8 mouse cellular contexts compared by ENCODE assay signal in the genomic region with DNA sequence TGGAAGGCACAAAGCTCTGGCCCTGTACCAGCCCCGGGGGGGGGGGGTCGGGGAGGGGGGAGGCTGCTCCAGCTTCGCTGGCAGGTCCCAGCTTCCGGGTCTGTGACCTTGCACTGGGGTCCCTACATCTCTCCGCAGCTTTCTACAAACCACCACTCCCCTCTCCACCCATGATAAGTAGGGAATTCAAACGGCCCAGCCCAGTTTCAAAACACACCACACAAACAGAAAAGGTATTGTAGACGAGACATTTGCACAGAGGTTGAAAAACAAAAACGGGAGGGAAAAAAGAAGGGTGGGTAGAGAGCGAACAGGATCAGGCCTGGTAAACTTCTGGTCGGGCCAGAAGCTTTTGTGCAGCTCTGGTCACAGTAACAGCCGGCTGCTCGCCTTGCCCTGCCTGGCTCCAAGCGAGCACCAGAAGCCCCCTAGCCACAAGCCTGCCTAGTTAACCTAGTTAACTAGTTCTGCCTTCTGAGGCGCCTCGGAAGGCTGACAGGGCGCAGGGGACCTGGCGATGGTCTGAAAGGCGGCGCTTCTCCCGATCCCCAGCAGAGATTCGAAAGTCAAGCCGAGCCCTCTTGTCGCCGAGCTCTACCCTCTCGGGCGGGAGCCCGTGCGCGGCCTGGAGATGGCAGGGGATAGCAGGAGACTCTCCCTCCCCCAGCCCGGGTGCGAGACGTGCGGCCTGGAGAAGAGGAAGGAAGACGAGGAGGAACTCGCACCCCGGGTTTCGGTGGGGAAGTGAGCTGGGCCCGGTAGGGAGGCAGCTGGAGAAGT. TPM values are rescaled to one million over a fixed set of nuclear protein-coding genes. Genes with fewer than 3 reads are reported as not detected.
DNase-seq lines count a peak whose midpoint lies in the region; ATAC-seq and TF ChIP-seq lines count a peak whose summit lies in the region.

No protein-coding gene starts in this region.

- H3K27me3 ChIP-seq in embryonic facial prominence, embryonic 10.5 days (replicated peaks; ENCODE audit: low read depth, poor library complexity, severe bottlenecking) = no peaks in the 10 kb centered on the region
- no peaks in the 10 kb centered on the region for H3K27me3 ChIP-seq in heart, embryonic 11.5 days (ENCODE audit: control insufficient read depth, insufficient read depth, low read length)
- H3K27me3 ChIP-seq in kidney, postnatal 0 days (ENCODE audit: insufficient read depth, low read length) = no peaks in the 10 kb centered on the region
- no peaks in the 10 kb centered on the region for H3K27me3 ChIP-seq in lung, embryonic 16.5 days (ENCODE audit: control insufficient read depth, insufficient read depth, low read depth, low read length)

- H3K27ac ChIP-seq in embryonic facial prominence, embryonic 10.5 days (replicated peaks) = peak overlapping the region; percentile 92
- peak overlapping the region; percentile 89 for H3K27ac ChIP-seq in heart, embryonic 11.5 days (ENCODE audit: low read depth, low read length)
- peak overlapping the region; percentile 89 for H3K27ac ChIP-seq in kidney, postnatal 0 days
- H3K27ac ChIP-seq in lung, embryonic 16.5 days (ENCODE audit: low read length) = peak overlapping the region; percentile 75

- TF ChIP-seq CTCF in kidney, postnatal 0 days (IDR thresholded peaks at IDR 0.05; ENCODE audit: low read depth) = no peak

- H3K9me3 ChIP-seq in embryonic facial prominence, embryonic 10.5 days = no peaks in the 10 kb centered on the region
- H3K9me3 ChIP-seq in heart, embryonic 11.5 days (replicated peaks; ENCODE audit: control insufficient read depth, low read length) = no peaks in the 10 kb centered on the region
- no peaks in the 10 kb centered on the region for H3K9me3 ChIP-seq in kidney, postnatal 0 days (replicated peaks; ENCODE audit: low read length)
- no peaks in the 10 kb centered on the region for H3K9me3 ChIP-seq in lung, embryonic 16.5 days (ENCODE audit: control insufficient read depth, low read length)

- peak overlapping the region; percentile 77 for H3K4me2 ChIP-seq in heart, embryonic 11.5 days
- H3K4me2 ChIP-seq in kidney, postnatal 0 days (ENCODE audit: low read length) = peak overlapping the region; percentile 83
- peak overlapping the region; percentile 87 for H3K4me2 ChIP-seq in lung, embryonic 16.5 days (ENCODE audit: low read depth, low read length)

- peak; percentile 74 to 75 for DNase-seq in B cell, adult 2 months
- peak; percentile 54 for DNase-seq in MN1 (ENCODE audit: low spot score)
- peak; percentile 73 for DNase-seq in embryonic facial prominence, embryonic 10.5 days (ENCODE audit: low spot score)
- DNase-seq in kidney, postnatal 0 days (ENCODE audit: low spot score) = peak; percentile 63
- peak; percentile 39 to 40 for DNase-seq in urinary bladder, adult 18-20 months (ENCODE audit: low spot score in 2 of 2)

- H3K36me3 ChIP-seq in embryonic facial prominence, embryonic 10.5 days (replicated peaks) = 0 out of 2 replicates have a peak, but pooled peaks cover 9% of the 10 kb centered on the region
- no peaks in the 10 kb centered on the region for H3K36me3 ChIP-seq in heart, embryonic 11.5 days (ENCODE audit: control insufficient read depth, insufficient read depth, low read length)
- no peaks in the 10 kb centered on the region for H3K36me3 ChIP-seq in kidney, postnatal 0 days (ENCODE audit: insufficient read depth, low read length)
- no peaks in the 10 kb centered on the region for H3K36me3 ChIP-seq in lung, embryonic 16.5 days (ENCODE audit: control insufficient read depth, insufficient read depth, low read length)

- under 1% methylated on average over 38 of the region's 38 CpGs for WGBS in embryonic facial prominence, embryonic 10.5 days
- under 1% methylated on average over 38 of the region's 38 CpGs for WGBS in heart, embryonic 11.5 days (ENCODE audit: insufficient replicate concordance)
- WGBS in kidney, postnatal 0 days = 1% methylated on average over 35 of the region's 38 CpGs
- under 1% methylated on average over 34 of the region's 38 CpGs for WGBS in lung, embryonic 16.5 days

- H3K9ac ChIP-seq in heart, embryonic 11.5 days (ENCODE audit: low read depth, low read length) = peak overlapping the region; percentile 94
- peak overlapping the region; percentile 76 for H3K9ac ChIP-seq in kidney, postnatal 0 days (ENCODE audit: low read depth, low read length)
- peak overlapping the region; percentile 80 for H3K9ac ChIP-seq in lung, embryonic 16.5 days (ENCODE audit: low read length)

- H3K4me1 ChIP-seq in embryonic facial prominence, embryonic 10.5 days = peaks cover 46% of the 10 kb centered on the region
- peaks cover 17% of the 10 kb centered on the region for H3K4me1 ChIP-seq in heart, embryonic 11.5 days (ENCODE audit: control insufficient read depth, insufficient read depth, low read length)
- peaks cover 6% of the 10 kb centered on the region; the same call in 1 of the 2 replicates for H3K4me1 ChIP-seq in kidney, postnatal 0 days (replicated peaks; ENCODE audit: insufficient read depth, low read length)
- peaks cover 21% of the 10 kb centered on the region for H3K4me1 ChIP-seq in lung, embryonic 16.5 days (replicated peaks; ENCODE audit: control insufficient read depth, insufficient read depth, low read length)

- H3K4me3 ChIP-seq in embryonic facial prominence, embryonic 10.5 days = peak overlapping the region; percentile 77
- peak overlapping the region; percentile 77 for H3K4me3 ChIP-seq in heart, embryonic 11.5 days (ENCODE audit: low read depth, low read length)
- H3K4me3 ChIP-seq in kidney, postnatal 0 days (replicated peaks; ENCODE audit: low read depth, low read length) = peak overlapping the region; percentile 53
- H3K4me3 ChIP-seq in lung, embryonic 16.5 days (ENCODE audit: low read length) = peak overlapping the region; percentile 58

- ATAC-seq in heart, embryonic 11.5 days (replicated peaks; ENCODE audit: insufficient number of reproducible peaks, low FRiP score, low TSS enrichment) = peak; percentile 29
- ATAC-seq in kidney, postnatal 0 days (replicated peaks; ENCODE audit: low FRiP score, low read depth) = 0 out of 2 replicates have a peak, but pooled peaks have one; percentile 5
- peak; percentile 59 for ATAC-seq in lung, embryonic 16.5 days (ENCODE audit: low read depth)
- ATAC-seq in neutrophil, adult 5-6 weeks (ENCODE audit: extremely low read depth, insufficient number of reproducible peaks, low FRiP score, poor library complexity, severe bottlenecking) = peak; percentile 36

RNA-seq across cellular contexts. Expression of a gene that starts 0.7 kb away (rescaled TPM):
- 88.0 and 93.2 TPM in 2 replicates for polyA plus RNA-seq in embryonic facial prominence, embryonic 10.5 days (2016; fragmentation: Nextera tagmentation; extraction: Ambion mirVana)
- 105 and 121 TPM in 2 replicates for polyA plus RNA-seq in heart, embryonic 11.5 days (2014; fragmentation: Nextera tagmentation; extraction: Ambion mirVana)
- 95.4 and 102 TPM in 2 replicates for polyA plus RNA-seq in kidney, postnatal 0 days (2015; fragmentation: Nextera tagmentation; extraction: Ambion mirVana)
- polyA plus RNA-seq in lung, embryonic 16.5 days (2015; fragmentation: Nextera tagmentation; extraction: Ambion mirVana) = 78.1 and 88.7 TPM in 2 replicates
- 130 and 159 TPM in 2 replicates for total RNA-seq in neutrophil, adult 5-6 weeks (2017)

RNA-seq across cellular contexts. Expression of a gene that starts 50.0 kb away (rescaled TPM):
- 29.5 and 32.8 TPM in 2 replicates for polyA plus RNA-seq in embryonic facial prominence, embryonic 10.5 days (2016; fragmentation: Nextera tagmentation; extraction: Ambion mirVana)
- polyA plus RNA-seq in heart, embryonic 11.5 days (2014; fragmentation: Nextera tagmentation; extraction: Ambion mirVana) = 35.6 and 39.5 TPM in 2 replicates
- 64.5 and 70.3 TPM in 2 replicates for polyA plus RNA-seq in kidney, postnatal 0 days (2015; fragmentation: Nextera tagmentation; extraction: Ambion mirVana)
- polyA plus RNA-seq in lung, embryonic 16.5 days (2015; fragmentation: Nextera tagmentation; extraction: Ambion mirVana) = 67.0 and 67.8 TPM in 2 replicates
- total RNA-seq in neutrophil, adult 5-6 weeks (2017) = 301 and 316 TPM in 2 replicates

Comparison
In these comparisons a context has a peak if more than half of its experiments do, and no peak if none do; other contexts are left out.
1. Peak in every context shown above with its lines: DNase-seq, ATAC-seq, H3K4me3 ChIP-seq and H3K27ac ChIP-seq.
2. ATAC-seq: peak in every context shown above with its lines; median percentile 59 in lung, embryonic 16.5 days; 36 in neutrophil, adult 5-6 weeks; 29 in heart, embryonic 11.5 days; 5 in kidney, postnatal 0 days.